Mouse (Mus musculus) mesoderm, embryonic 11.5 days (tissue): ENCODE measurements around the gene Cidec.
A peak's percentile ranks its signal among the peaks of the same experiment; 100 is the strongest.

Experiments
- DNase-seq: peaks from one replicate; pipeline ENCODE4 v3.0.0-alpha.2; 2012; ENCODE audit warnings: low read depth, low spot score

Cidec gene

DNA sequence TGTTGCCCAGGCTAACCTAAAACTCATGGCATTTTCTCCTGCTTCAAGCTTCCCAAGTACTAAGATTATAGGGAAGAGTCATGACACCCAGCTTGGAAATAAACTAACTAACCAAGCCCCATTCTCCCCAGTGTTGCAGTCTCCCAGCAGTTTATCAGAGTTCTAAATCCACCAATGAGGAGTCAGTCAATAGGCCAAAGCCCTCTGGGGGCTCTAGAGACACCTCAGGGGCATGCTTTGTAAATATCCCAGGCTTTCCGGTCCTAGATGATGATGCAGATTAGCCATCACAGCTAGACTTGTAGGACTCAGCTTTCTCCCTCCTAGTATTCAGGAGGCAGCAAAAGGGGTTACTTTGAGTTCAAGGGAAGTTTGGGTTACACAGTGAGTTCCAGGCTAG lies 25.6 kb downstream of the Cidec start:
- no peak for DNase-seq

DNA sequence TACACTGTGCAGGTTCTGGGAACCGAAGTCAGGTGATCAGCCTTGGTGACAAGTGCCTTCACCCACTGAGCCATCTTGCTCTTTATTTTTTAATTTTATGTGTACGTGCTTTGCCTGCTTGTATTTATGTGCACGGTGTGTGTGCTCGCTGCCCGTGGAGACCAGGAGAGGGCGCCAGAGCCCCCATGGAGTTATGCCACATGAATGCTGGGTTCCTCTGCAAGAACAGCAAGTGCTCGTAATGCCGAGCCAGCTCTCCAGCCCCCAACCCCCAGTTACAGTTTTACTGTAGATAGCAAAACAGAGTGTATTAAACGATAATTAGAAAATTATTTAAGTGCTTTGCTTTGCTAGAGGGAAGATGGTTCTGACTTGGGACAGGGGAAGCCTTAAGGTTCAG lies 28.9 kb downstream of the Cidec start:
- no peak for DNase-seq

DNA sequence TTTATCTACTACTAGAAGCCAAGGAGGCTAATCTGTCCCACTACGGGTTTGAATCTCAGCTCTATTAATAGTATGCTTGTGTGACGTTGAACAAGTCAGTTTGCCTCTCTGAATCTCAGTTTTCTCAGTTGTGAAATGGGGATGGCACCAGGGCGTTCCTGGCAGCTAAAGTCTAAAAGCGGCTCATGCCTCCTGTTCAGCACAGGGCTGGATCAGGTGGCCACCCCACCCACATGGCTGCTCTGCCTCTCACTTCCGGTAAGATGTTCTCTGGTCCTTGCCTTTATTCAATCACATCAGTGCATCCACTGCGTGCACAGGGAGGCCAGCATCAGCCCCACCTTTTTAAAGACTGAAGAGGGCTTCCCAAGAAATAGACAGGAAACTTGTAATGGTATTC lies 30.1 kb downstream of the Cidec start:
- no peak for DNase-seq

DNA sequence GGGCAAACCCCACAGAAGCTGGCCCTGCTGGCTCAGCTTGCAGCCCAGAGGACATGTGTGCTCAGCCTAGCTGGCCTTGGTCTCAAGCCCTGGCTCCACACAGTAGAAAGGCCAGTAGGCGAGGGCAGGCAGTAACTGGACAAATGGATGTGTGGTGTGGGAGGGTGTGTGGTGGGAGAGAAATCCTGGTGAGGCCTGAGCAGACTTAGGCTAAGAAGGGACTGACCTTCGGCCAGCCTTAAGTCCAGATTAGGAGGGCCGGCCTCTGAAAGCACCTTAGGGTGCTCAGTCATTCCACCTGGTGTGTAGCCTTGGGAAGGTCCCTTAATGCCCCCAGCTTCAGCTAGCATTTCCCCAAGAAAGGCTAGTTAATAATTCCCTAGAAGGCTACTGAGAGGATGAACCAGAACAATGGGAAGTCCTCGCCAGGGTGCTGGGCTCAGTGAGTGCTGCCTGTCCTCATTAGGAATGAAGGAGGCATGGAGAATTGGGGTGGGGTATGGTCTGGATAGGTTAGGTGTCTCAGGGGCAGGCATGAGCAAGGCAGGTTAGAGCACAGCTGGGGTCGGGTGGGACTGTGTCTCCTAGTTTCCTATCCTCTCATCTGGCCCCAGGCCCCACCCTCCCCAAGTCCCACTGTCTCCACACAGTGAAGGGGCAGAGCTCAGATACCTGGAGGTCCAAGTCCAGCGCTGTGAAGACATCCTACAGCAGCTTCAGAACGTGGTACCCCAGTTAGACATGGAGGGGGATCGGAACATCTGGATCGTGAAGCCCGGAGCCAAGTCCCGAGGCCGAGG lies 30.7 kb downstream of the Cidec start:
- DNase-seq, result no peak

DNA sequence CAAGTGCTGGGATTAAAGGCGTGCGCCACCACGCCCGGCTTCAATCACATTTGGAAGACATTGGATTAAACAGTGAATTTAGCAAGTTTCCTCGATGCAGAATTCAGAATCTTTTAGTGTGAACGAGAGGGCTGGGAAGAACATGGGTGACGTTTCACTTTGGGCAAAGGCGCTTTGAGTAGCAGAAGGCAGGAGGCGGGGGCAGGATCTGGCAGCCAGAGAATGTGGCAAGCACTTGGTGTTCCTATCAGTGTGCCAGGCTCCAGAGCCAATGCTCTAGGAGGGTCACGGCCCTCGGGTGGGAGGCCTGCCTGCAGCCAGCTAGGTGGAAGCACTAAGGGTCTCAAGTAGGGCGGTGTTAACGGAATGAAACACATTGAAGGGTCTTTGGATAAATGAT lies 33.5 kb downstream of the Cidec start:
- DNase-seq, result no peak

GRCm38 (mm10) chr6:113396270-113397030 lies 39.1 kb downstream of the Cidec start:
- no peak for DNase-seq

- DNase-seq, result no peak
Observed at GRCm38 (mm10) chr6:113395501-113395900, 40.1 kb downstream of the Cidec start.

GRCm38 (mm10) chr6:113394811-113395210 lies 40.7 kb downstream of the Cidec start:
- DNase-seq, result no peak

DNA sequence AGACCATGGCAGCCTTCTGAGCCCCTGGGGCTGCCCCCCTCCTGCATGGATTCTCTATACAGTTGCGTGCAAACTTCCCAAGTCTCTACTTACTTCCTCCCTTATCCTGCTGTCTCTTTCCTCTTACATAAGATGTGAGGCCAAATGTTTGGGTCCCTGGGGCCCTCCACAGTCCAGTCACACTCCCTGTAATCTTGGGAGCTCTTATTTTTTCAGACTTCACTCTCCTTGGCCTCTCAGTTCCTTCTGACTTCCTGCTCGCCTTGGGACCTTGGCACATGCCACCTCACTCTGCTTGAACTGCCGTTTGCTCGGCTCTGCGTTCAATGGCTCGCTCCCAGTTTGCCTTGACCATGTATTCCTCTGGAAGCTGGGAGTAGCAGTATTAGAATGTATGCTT lies 41.6 kb downstream of the Cidec start:
- no peak for DNase-seq

- peak; percentile 67 for DNase-seq
Observed at GRCm38 (mm10) chr6:113392387-113393071, 43.0 kb downstream of the Cidec start.

DNA sequence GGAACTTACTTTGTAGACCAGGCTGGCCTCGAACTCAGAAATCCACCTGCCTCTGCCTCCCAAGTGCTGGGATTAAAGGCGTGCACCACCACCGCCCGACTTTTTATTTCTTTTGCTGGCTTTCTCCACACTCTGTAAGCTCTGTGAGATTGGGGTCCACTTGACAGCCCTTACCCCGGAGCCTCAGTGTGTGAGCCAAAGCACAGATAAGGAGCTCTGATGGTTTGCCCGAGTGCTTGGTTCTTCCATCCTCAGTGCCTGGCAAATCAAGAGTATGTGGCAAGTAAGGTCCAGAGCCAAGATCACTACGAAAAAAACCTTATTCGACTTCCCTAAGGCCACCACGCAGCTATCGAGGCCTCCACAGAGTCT lies 43.6 kb downstream of the Cidec start:
- no peak for DNase-seq

DNA sequence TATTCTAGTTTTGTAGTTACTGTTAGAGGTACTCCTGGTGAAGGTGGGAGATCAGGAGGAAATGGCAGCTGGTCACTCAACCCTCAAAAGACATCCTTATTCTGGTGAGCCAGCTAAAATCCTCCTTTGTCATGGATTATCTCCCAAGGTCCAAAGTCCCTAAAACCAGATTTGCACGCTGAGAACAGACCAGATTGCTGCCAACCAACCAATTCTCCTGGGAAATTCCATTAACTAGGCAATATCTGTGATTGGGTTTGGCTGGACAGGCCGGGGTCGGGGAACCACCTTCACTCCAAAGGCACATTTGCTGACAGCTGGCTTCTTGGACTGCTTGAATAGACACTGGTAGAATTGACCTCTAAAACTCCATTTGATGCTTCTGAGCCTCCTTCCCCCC lies 44.8 kb downstream of the Cidec start:
- no peak for DNase-seq

GRCm38 (mm10) chr6:113388960-113389359 lies 46.6 kb downstream of the Cidec start, which contains the start of gene Ttll3:
Gene Ttll3, plus strand, starts transcription at chr6:113389260.
- DNase-seq, result no peak

GRCm38 (mm10) chr6:113386025-113386424 lies 49.5 kb downstream of the Cidec start:
- no peak for DNase-seq

- no peak for DNase-seq
Observed at GRCm38 (mm10) chr6:113385160-113385714, 50.3 kb downstream of the Cidec start.

GRCm38 (mm10) chr6:113384351-113384927 lies 51.1 kb downstream of the Cidec start:
- DNase-seq, result no peak

- DNase-seq, result no peak
Observed at GRCm38 (mm10) chr6:113380480-113380879, 55.1 kb downstream of the Cidec start.

DNA sequence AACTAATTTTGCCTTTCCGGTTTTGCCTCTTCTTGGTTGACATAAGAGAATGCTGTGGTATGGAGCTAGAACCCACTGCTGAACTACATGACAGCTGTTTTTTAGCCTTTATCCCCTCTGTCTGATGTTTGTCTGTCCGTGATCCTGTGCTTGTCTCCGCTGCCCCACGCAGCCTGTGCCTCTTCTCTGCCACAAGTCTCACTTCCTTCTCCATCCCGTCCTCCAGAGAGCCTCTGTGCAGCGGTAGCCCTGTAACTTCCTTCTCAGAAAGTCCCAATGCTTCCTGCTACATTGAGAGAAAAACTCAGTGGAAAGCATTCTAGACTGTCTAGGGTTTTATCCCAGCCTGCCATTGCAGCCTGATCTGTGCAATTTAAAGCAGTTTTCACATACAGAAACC lies 56.3 kb downstream of the Cidec start:
- DNase-seq, result no peak

DNA sequence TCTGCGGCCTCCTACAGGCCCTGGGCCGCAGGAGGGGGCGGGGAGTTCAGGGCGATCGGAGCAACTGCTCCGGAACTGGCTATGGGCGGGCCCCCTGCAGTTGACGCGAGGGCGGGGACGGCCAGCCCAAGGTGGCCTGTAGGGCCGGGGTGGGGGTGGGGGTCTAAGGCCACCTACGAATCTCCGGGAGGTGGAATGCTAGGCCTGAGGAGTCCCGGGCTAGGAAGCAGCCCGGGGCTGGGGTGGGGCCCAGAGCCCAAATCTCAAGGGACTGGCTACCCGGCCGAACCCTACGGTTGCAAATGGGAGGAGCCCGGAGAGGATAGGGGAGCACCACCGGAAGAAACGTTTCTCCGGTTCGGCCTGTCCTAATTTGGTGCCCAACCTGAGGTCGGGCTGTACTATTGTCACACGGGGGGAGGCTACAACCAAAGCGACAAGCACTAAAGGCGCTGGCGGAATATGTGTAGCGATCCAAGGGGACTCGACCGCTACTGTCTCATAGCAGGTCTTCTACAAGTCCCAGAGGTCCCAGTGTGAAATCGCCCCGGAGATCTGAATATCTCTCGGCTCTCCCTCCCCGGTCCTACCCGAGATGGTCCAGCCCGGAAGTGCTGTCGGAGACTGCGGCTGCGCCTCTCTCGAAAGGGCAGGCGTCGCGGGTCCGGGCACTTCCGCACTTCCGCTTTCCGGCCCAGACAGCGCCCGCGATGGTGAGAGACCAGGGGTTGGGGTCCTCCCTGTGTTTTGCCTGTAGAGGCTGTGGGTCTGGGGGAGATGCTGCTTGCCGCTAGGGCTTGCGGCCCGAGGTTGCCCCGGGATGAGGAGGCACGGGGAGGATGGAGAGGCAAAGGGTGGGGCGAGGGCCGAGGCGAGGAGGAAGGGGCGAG lies 57.8 kb downstream of the Cidec start, which contains the start of the genes Tada3 and Arpc4:
Gene Tada3, minus strand, starts transcription at position 388 of the 890 bp plus-strand sequence.
Gene Arpc4, plus strand, starts transcription at position 620 of the 890 bp plus-strand sequence.
- DNase-seq, result peak; percentile 96

DNA sequence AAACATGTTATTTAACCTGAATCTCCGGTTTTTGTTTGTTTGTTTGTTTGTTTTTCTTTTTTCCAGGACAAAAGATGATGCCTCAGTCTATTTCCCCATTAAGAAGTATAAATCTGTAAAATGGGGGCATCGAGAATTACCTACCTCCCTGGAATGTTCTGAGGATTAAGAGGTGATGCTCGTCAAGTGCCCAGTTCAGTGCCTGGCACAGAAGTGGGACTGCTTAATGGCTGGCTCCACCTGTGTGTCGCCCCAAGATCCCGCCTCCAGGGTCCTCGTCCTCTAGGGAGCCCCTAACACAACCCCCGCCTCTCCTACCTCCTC lies 58.4 kb downstream of the Cidec start:
- no peak for DNase-seq
